8 mouse cellular contexts compared by ENCODE assay signal in genomic region chr13:21783255-21783617, GRCm38 (mm10). TPM values are rescaled to one million over a fixed set of nuclear protein-coding genes. Genes with fewer than 3 reads are reported as not detected.
DNase-seq lines count a peak whose midpoint lies in the region; ATAC-seq and TF ChIP-seq lines count a peak whose summit lies in the region.

Hist1h3i (minus strand) TSS chr13:21783370.

- no peak for TF ChIP-seq CTCF in small intestine, adult 2 months (IDR thresholded peaks at IDR 0.05; ENCODE audit: extremely low read depth, insufficient read length, insufficient replicate concordance, low read depth, low read length)

- intact Hi-C loops in left cerebral cortex, postnatal 10 days (cut with DNase I), result no loop called here

- H3K4me1 ChIP-seq in small intestine, adult 2 months (ENCODE audit: control insufficient read depth, insufficient read depth, insufficient read length, low read length), result 0 out of 2 replicates have a peak, but pooled peaks cover 2% of the 10 kb centered on the region

- peak within 1 kb of the TSS; percentile 57 for H3K4me3 ChIP-seq in small intestine, adult 2 months (ENCODE audit: low read depth, low read length)

- H3K27ac ChIP-seq in small intestine, adult 2 months (ENCODE audit: insufficient read depth, low read depth, low read length), result peak within 1 kb of the TSS; percentile 64

- ATAC-seq in megakaryocyte progenitor cell, adult 5-6 weeks (replicated peaks; ENCODE audit: poor library complexity), result peak; percentile 23

- WGBS in small intestine, adult 2 months, result under 1% methylated on average over 16 of the region's 20 CpGs

- no peak for TF ChIP-seq POLR2A in small intestine, adult 2 months (IDR thresholded peaks at IDR 0.05; ENCODE audit: low read depth, low read length)

- no peaks in the 10 kb centered on the region for H3K36me3 ChIP-seq in small intestine, adult 2 months (ENCODE audit: control insufficient read depth, insufficient read depth, low read length)

- DNase-seq in urinary bladder, postnatal 36 days (ENCODE audit: low spot score in 2 of 2), result peak; percentile 13 to 28
- DNase-seq in urinary bladder, postnatal 10 days (ENCODE audit: low spot score), result no peak
- peak; percentile 88 for DNase-seq in embryo, embryonic 10 days (ENCODE audit: low spot score)
- DNase-seq in gastrocnemius, postnatal 10 days, result peak; percentile 8
- DNase-seq in induced T-regulatory cell, adult 2 months (ENCODE audit: low read depth), result peak; percentile 94
- DNase-seq in left cerebral cortex, postnatal 10 days (ENCODE audit: extremely low spot score in 1 of 2, low spot score in 2 of 2), result peak; percentile 28 to 81

- no peaks in the 10 kb centered on the region for H3K27me3 ChIP-seq in small intestine, adult 2 months (ENCODE audit: control insufficient read depth, insufficient read depth, low read length)

RNA-seq across cellular contexts. Expression of gene Hist1h3i, which starts in this region (rescaled TPM):
- 100 to 1,000 TPM; 199 to 235 TPM for total RNA-seq in gastrocnemius, postnatal 10 days (2021)
- 10 to 100 TPM; 53.5 to 57.3 TPM for total RNA-seq in left cerebral cortex, postnatal 10 days (2021)
- total RNA-seq in megakaryocyte progenitor cell, adult 5-6 weeks (2015), result 244 and 246 TPM in 2 replicates
- 294 and 383 TPM in 2 replicates for total RNA-seq in megakaryocyte progenitor cell, adult 5-6 weeks (2017)
- polyA plus RNA-seq in small intestine, adult 2 months (2012; rRNA removed), result 57.4 and 74.0 TPM in 2 replicates
